Mouse (Mus musculus): ENCODE measurements around the gene Flii.

DNA sequence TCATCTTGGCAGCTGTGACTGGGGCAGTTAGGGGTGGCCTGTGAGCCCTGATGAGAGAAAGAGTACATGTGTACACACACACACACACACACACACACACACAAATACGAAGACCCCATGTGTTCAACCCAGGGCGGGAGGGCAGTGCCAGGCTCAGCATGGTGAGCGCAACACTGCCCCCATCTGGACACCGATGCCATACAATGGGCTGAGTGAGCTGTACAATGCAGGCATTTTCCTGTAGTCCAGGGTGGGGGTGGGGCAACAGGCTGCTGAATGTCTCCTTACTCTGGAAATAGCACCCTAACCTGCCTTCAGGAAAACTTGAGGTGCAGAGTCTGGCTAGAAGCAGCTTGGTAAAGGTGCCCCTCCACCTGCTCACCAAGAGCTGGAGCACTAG, 23.9 kb downstream of the Flii start:
- TF ChIP-seq FLI1 (IDR thresholded peaks at IDR 0.05; ENCODE audit: low read length) (no peak), GATA1 (IDR thresholded peaks at IDR 0.05; ENCODE audit: borderline replicate concordance, low read length) (no peak)

All from megakaryocyte, embryonic 14.5 days (primary cell).